Mouse (Mus musculus) CH12.LX (cell line): Measurements from ENCODE around the gene Mnt. TPM values are rescaled to one million over a fixed set of nuclear protein-coding genes. Genes with fewer than 3 reads are reported as not detected.

Experiments used
- DNase-seq: peaks from one replicate; pipeline ENCODE4 v3.0.0-alpha.2; 2013; ENCODE audit errors: extremely low read depth
- H3K27ac ChIP-seq: 2 replicates; pipeline ENCODE4 v1.5.1; 2012; ENCODE audit warnings: low read depth, mild to moderate bottlenecking, control low read depth, moderate library complexity; ENCODE audit not compliant: insufficient read depth
- H3K27me3 ChIP-seq: replicated peaks from 2 replicates; pipeline ENCODE3; 2012; ENCODE audit warnings: inconsistent platforms
- H3K36me3 ChIP-seq, 2 experiments: replicated peaks in 1 of 2; 2 replicates each; pipeline versions ENCODE3 to v1.6.1; 2012; ENCODE audit warnings: inconsistent platforms in 1 of 2, low read length in 1 of 2, mild to moderate bottlenecking in 1 of 2, mixed read lengths in 1 of 2, moderate library complexity in 1 of 2; ENCODE audit not compliant: control insufficient read depth in 1 of 2, insufficient read depth in 1 of 2
- H3K4me1 ChIP-seq, 2 experiments: 2 replicates each; pipeline ENCODE4 v1.6.1; 2012; ENCODE audit warnings: inconsistent platforms in 1 of 2, moderate library complexity in 1 of 2; ENCODE audit not compliant: insufficient read depth in 2 of 2, control insufficient read depth in 1 of 2
- H3K4me2 ChIP-seq: 2 replicates; pipeline ENCODE4 v1.6.1; 2012; ENCODE audit warnings: low read depth, mild to moderate bottlenecking, control low read depth; ENCODE audit not compliant: poor library complexity, insufficient read depth, severe bottlenecking
- H3K4me3 ChIP-seq, 3 experiments: fragments of 150-350 bp in 1 of 3; sonication (generic) in 1 of 3; replicated peaks in 1 of 3; 2 replicates each; pipeline versions ENCODE3 to v1.5.1; 2011 to 2012; ENCODE audit warnings: low read depth in 2 of 3, low read length in 2 of 3, mild to moderate bottlenecking in 2 of 3, moderate library complexity in 2 of 3, control low read depth in 1 of 3, improper control_type of control experiment in 1 of 3, inconsistent platforms in 1 of 3, mixed read lengths in 1 of 3; ENCODE audit not compliant: poor library complexity in 1 of 3
- H3K79me2 ChIP-seq: replicated peaks from 2 replicates; pipeline ENCODE4 v1.6.1; 2012; ENCODE audit warnings: mild to moderate bottlenecking, moderate library complexity; ENCODE audit not compliant: control insufficient read depth, poor library complexity, insufficient read depth, severe bottlenecking; ENCODE audit errors: extremely low read depth
- H3K9ac ChIP-seq: 2 replicates; pipeline ENCODE4 v1.6.1; 2012; ENCODE audit warnings: low read depth, mild to moderate bottlenecking, control low read depth, moderate library complexity; ENCODE audit not compliant: insufficient read depth
- H3K9me3 ChIP-seq: replicated peaks from 2 replicates; pipeline ENCODE3; 2012; ENCODE audit warnings: low read length, inconsistent platforms, mixed read lengths
- BHLHE40 ChIP-seq: IDR thresholded peaks from 2 replicates; pipeline ENCODE4 v1.6.1; 2011; ENCODE audit warnings: mild to moderate bottlenecking, low read depth, low read length, improper control_type of control experiment
- CTCF ChIP-seq, 2 experiments: IDR thresholded peaks in 1 of 2; conservative IDR thresholded peaks in 1 of 2; 2 replicates each; pipeline ENCODE4 v1.5.1; 2011 to 2012; ENCODE audit warnings: low read depth in 2 of 2, low read length in 2 of 2, improper control_type of control experiment in 1 of 2, inconsistent platforms in 1 of 2, mild to moderate bottlenecking in 1 of 2, moderate library complexity in 1 of 2
- IRF4 ChIP-seq: IDR thresholded peaks from 2 replicates; pipeline ENCODE4 v1.6.1; 2014; ENCODE audit warnings: low read depth, mild to moderate bottlenecking, inconsistent platforms, low read length, improper control_type of control experiment
- JUND ChIP-seq: conservative IDR thresholded peaks from 2 replicates; pipeline ENCODE4 v1.6.1; 2011; ENCODE audit warnings: low read depth, low read length, improper control_type of control experiment
- MYC ChIP-seq: IDR thresholded peaks from 2 replicates; pipeline ENCODE4 v1.6.1; 2011; ENCODE audit warnings: low read depth, mild to moderate bottlenecking, improper control_type of control experiment, low read length
- SMC3 ChIP-seq: IDR thresholded peaks from 2 replicates; pipeline ENCODE4 v1.6.1; 2011; ENCODE audit warnings: low read depth, low read length, improper control_type of control experiment
- TCF12 ChIP-seq: IDR thresholded peaks from 2 replicates; pipeline ENCODE4 v1.6.1; 2014; ENCODE audit warnings: low read depth, mild to moderate bottlenecking, inconsistent platforms, low read length, improper control_type of control experiment
- USF1 ChIP-seq: IDR thresholded peaks from 2 replicates; pipeline ENCODE4 v1.6.1; 2014; ENCODE audit warnings: low read depth, mild to moderate bottlenecking, inconsistent platforms, low read length, improper control_type of control experiment
- ZNF384 ChIP-seq: IDR thresholded peaks from 2 replicates; pipeline ENCODE4 v1.6.1; 2012; ENCODE audit warnings: low read depth, low read length, improper control_type of control experiment, inconsistent platforms
- dilution Hi-C: fragments of 300-500 bp; cut with MboI; formaldehyde crosslinking; loops from 2 replicates; pipeline ENCODE4 v1.14.3; 2020; ENCODE audit warnings: low sequenced_read_pairs; ENCODE audit not compliant: extremely low pct_unique_long_range_greater_than_20kb, extremely low pct_ligation_motif_present
- in situ Hi-C: fragments of 300-500 bp; cut with MboI; formaldehyde crosslinking; loops from 3 replicates; pipeline ENCODE4 v1.14.3; 2019; ENCODE audit warnings: low sequenced_read_pairs, low pct_ligation_motif_present, low pct_unique_long_range_greater_than_20kb, mixed read lengths
- polyA plus RNA-seq: library from polyadenylated mRNA; unstranded; fragments of >175 nt; gene quantifications from 2 replicates; pipeline ENCODE4 v1.2.1, GENCODE M21; 2012; ENCODE audit warnings: low read depth; ENCODE audit not compliant: insufficient read length
- total RNA-seq, 2 experiments: library from RNA; depleted of rRNA; stranded (reverse); fragments of 300-350 nt in 1 of 2; fragments of >200 nt in 1 of 2; gene quantifications; 2 replicates each; pipeline ENCODE4 v1.2.3; 2012 to 2014

Gene Mnt
- total and polyA plus RNA-seq, 3 experiments: 1.6 to 30.6 (median 4.7) TPM

GRCm38 (mm10) chr11:74833536-74834358 lies 3.0 kb downstream of the Mnt start:
- dilution Hi-C loops: no loop called here
- TF ChIP-seq BHLHE40 (0 out of 2 replicates have a peak, but pooled peaks have one; percentile 5), MYC (no peak), ZNF384 (no peak)
- Histone ChIP-seq H3K27ac (no peak overlapping the region), H3K9ac (no peak overlapping the region), H3K4me1 (peaks cover 8 to 58% of the 10 kb centered on the region in 2 experiments; a peak in 3 of 4 replicates), H3K4me3 (no peak overlapping the region), H3K79me2 (peaks cover 7% of the 10 kb centered on the region), H3K9me3 (no peaks in the 10 kb centered on the region), H3K4me2 (peak overlapping the region; percentile 87; the same call in 1 of the 2 replicates), H3K27me3 (no peaks in the 10 kb centered on the region), H3K36me3 (peaks cover 5 to 27% of the 10 kb centered on the region in 2 experiments)
- no peak for DNase-seq
- in situ Hi-C loops: loop anchor here (25.0 kb wide), 1 partner anchor 446 kb away; no protein-coding TSS in a partner anchor

DNA sequence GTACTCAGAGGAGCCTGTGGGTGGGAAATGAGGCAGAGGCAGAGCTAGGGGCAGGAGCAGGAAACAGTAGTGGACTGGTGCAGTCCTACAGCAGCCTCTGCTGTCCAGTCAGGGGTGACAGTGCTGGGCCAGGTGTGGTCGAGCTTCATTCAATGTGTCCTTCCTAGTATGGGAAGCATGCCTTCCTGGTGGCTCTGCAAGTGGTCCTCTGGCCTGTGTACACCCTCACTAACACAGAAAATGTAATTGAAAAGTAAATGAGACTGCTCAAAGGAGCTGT lies 3.6 kb downstream of the Mnt start:
- H3K27ac ChIP-seq: no peak overlapping the region
- no peaks in the 10 kb centered on the region for H3K9me3 ChIP-seq
- H3K4me2 ChIP-seq: no peak overlapping the region
- H3K36me3 ChIP-seq: peaks cover 5 to 28% of the 10 kb centered on the region in 2 experiments
- H3K79me2 ChIP-seq: peaks cover 7% of the 10 kb centered on the region
- no peak for TF ChIP-seq JUND
- TF ChIP-seq IRF4: no peak
- TF ChIP-seq CTCF (conservative IDR thresholded peaks at IDR 0.05 in 1 of 2, IDR thresholded peaks at IDR 0.05 in 1 of 2; ENCODE audit: low read depth in 2 of 2, low read length in 2 of 2): 0 out of 4 replicates have a peak, but pooled peaks of 1 of the 2 experiments have one; percentile 13
- 0 out of 2 replicates have a peak, but pooled peaks have one; percentile 21 for TF ChIP-seq TCF12
- H3K4me1 ChIP-seq: peaks cover 12 to 58% of the 10 kb centered on the region in 2 experiments
- no peak overlapping the region for H3K9ac ChIP-seq
- no peaks in the 10 kb centered on the region for H3K27me3 ChIP-seq
- DNase-seq: no peak
- in situ Hi-C loops (loop anchor here (25.0 kb wide), 1 partner anchor 447 kb away; no protein-coding TSS in a partner anchor), dilution Hi-C loops (no loop called here)
- H3K4me3 ChIP-seq: no peak overlapping the region

DNA sequence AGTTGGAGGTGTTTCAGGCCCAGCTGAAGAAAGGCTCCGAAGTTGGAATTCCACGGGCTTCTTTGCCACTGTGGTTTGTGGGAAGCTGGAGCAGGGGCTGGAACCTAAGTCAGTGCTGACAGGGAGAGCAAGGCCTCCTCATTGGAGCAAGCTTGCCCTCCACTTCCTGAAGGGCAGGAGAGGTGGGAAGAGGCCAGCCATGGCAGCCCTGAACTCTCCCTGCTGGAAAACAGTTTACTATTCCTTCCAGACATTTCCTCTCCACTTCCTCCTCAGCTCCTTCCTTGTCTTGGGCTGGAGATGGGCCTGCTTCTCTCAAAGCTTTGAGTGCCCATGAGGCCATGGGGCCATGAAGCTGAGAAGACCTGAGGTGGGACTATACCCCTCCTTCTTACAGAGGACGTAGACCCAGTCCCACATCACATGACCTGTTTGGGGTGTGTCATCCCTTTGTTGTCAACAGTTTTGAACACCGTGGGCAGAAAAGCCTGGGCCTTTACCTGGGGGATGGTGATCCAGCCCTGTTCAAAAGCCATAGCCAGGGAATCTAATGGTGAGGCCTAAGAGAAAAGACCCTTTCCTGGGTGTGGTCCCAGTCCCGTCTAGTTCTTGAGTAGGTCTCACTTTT lies 4.0 kb downstream of the Mnt start:
- Histone ChIP-seq H3K27ac (no peak overlapping the region), H3K9ac (no peak overlapping the region), H3K4me2 (no peak overlapping the region), H3K9me3 (no peaks in the 10 kb centered on the region), H3K4me1 (peaks cover 15 to 58% of the 10 kb centered on the region in 2 experiments), H3K4me3 (no peak overlapping the region), H3K36me3 (peaks cover 5 to 32% of the 10 kb centered on the region in 2 experiments), H3K79me2 (peaks cover 7% of the 10 kb centered on the region), H3K27me3 (no peaks in the 10 kb centered on the region)
- dilution Hi-C loops (no loop called here), in situ Hi-C loops (loop anchor here (25.0 kb wide), 1 partner anchor 447 kb away; no protein-coding TSS in a partner anchor)
- TF ChIP-seq USF1 (0 out of 2 replicates have a peak, but pooled peaks have one; percentile 13), SMC3 (no peak)
- DNase-seq: no peak
